Mouse (Mus musculus) fat pad, adult 2 months (tissue): Measurements from ENCODE around the gene Gm37240.

Experiments
- DNase-seq: peaks from one replicate; pipeline ENCODE4 v3.0.0-alpha.2; 2011; ENCODE audit warnings: low read depth, low spot score; ENCODE audit errors: extremely low read depth

The Gm37240 gene

DNA sequence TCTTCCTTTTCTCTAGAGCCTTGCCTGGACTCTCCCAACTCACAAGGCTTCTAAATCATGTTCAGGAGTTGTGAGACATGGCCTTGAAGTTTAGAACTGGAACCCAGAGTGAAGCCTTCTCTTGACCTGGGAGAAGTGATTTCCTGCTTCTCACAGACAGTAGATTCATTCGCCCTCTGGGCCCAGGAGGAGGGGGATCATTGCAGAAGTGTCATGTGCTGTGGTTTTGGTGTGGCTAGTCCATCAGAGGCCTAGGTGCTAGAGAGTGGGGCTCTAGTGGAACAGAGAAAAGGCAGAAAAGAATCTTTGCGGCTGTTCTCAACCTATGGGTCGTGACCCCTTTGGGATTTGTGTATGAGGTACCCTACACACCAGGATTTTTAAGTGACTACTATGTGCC is 724.9 kb downstream of the Gm37240 start:
- DNase-seq = no peak

DNA sequence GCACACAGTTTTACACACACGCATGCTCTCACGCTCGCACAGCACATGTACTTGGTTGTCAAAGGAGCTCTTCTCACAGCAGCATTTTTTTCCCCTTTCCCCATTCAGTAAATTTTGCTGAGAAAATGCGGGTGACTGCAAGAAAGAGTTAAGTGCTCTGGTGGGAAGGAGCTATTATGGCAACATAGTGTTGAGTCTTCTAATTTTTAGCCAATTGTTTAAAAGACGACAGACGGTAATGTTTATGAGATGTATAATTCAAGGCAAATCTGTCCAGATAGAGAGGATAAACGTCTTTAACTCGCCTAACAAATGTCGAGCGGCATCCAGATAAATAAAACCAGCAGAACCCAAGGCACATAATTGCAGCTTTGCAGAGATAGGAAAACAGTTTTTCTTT is 726.5 kb downstream of the Gm37240 start:
- no peak for DNase-seq

DNA sequence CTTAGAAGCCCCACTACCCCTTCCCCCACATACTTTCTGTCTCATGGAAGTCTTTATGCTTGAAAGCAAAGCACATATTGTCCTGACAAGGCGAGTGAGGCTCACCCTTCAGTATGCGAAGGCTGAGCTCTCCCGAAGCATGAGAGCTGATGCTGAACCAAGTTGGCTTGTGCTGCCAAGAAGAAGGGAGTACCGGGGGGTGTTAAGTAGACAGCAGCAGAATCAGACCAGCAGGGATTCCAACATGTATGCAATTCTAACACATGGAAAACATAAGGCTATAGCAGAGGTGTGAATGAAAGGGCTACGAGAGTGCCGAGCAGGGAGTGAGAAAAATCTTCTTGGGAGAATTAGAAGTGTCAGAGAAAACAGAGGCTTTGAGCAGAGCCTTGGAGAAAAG is 727.7 kb downstream of the Gm37240 start:
- DNase-seq = no peak

DNA sequence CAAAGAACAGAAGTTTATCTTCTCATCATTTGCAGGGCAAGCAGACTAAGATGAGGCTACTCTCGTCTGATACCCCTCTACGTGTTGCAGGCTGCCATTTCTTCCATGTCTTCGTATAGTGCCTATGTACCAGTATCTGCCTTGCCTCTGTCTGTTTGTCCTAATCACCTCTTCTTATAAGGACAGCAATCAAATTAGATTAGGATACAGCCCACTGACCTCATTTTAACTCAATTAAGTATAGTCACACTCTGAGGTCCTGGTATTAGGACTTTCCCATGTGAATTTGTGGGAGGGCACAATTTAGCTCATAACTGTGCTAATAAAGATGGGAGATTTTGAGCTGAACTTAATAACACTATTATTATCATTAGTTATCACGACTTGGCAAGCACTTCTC is 738.5 kb downstream of the Gm37240 start:
- no peak for DNase-seq

DNA sequence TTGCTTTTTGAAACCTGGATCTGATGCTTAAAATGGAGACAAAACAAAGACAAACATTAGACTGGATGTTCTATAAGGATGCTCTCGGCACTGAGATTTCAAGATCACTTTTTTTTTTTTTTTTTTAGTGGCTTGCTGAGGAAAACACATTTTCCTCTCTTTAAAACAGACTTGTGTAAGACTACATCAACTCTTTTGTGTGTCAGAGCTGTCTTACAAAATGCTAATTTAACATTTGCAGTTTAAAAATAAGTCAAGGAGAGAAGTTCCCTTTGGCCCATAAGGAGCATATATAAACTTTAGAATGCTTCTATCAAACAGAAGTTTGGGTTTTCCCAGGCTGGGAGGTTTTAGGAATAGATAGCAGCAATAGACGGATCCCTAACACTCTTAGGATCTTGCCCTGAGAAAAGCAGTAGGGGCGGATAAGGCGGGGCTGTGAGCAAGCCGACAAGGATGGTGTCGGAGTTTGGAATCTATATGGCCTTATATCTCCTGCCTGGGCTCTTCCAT is 739.2 kb downstream of the Gm37240 start:
- no peak for DNase-seq

DNA sequence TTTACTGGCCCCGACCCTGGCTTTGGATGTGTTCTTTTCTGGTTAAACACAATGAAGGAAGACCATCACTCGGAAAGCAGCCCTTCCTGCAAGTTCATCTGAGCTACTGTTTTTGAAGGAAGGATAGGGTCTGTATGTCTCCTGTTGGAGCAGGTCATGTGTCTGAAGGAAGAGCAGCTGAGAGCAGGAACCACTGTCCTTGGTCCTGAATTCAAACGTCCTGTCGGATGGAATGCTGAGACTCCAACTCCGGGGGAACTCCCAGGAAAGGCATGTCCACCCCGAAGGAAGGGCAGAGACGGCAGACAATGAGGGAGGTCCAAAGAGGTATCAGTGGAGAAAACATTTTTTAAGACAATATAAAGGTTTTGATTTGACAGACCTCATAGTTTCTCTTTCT is 741.8 kb downstream of the Gm37240 start:
- no peak for DNase-seq

DNA sequence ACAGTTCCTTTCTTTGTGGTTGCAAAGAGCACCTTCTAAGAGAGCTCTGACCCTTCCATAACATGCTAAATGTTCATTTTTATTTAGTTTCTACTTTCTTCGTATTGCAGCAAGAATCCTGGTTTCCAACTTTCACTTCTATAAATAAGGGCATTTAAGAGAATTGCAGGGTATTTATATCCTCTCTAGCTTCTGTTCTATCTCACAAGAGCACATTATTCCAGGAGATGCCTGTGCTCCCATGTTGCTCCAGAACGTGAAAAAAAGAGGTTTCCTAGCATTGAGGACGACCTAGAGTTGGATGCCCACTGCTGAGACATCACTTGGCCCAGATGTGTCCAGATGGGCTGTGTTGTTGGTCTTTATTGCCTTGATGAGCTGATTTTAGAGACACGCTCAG is 742.2 kb downstream of the Gm37240 start:
- DNase-seq = no peak

DNA sequence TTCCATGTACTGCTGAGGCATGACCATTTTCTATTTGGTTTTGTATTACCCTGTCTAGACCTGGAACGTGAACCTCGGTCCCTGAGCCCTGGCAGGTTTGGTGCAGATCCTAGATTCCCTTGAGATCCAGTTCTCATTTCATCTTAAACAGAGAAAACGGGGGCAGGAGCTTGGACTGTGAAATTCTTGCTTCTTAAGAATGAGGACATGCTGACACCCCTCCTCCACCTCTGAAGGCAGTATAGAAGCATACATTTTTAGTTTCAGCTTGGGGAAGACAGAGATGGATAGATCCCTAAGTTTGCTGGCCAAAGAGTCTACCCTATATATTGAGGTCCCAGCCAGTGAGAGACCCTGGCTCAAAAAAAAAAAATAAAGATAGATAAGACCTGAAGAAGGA is 742.9 kb downstream of the Gm37240 start:
- DNase-seq = no peak

DNA sequence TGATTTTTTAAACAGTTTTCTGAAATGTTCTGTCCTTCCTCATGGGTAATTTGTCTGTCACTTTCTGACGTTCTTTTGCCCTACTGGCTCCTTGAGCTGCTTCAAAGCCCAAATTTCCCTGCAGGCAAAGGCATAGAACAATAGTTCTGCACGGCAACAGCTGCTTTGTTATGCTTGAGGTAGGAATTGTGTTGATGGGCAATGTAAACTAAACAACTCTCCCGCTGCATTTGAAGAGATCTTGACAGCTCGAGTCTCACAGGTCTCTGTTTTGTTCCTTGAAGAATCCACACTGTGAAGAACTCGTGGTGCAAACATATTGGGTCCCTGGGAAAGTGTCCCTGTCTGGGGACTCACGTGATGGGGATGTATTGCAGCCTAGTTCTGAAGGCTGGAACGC is 746.8 kb downstream of the Gm37240 start:
- no peak for DNase-seq

DNA sequence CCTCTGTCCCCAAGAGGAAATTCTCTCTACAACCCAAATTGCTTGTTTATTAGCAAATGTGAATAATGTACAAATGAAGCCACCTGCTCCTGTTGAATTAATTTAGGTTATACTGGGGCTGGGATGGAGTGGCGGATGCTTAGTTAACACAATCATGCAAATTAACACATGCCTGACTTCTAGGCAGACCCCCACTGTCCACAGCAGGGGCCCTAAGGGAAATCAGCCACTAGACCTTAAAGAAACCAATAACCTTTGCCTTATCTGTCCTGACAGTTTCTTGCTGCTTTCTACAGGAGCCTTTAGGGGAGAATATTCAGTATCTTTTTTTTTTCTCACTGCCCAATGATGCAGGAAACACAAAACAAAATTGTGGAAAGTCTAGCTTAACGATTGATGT is 748.9 kb downstream of the Gm37240 start:
- no peak for DNase-seq

DNA sequence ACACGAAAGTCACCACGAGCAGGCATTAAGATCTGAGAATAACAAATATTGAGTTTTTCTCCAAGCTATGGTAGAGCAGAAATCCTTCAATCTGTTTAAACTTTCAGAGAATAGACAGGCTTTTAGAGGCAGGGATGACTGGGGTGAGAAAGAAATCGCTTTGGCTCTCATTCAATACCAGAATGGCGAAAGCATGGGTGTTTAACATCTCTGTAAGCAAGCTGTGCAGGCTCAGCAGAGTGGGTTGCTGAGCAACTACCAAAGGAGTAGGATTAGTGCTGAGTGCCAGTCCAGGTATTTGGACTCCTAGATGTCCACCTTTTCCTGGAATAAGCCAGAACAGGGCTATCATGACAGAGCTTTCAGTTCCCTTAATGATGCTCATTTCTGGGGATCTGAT is 753.8 kb downstream of the Gm37240 start:
- DNase-seq = no peak

DNA sequence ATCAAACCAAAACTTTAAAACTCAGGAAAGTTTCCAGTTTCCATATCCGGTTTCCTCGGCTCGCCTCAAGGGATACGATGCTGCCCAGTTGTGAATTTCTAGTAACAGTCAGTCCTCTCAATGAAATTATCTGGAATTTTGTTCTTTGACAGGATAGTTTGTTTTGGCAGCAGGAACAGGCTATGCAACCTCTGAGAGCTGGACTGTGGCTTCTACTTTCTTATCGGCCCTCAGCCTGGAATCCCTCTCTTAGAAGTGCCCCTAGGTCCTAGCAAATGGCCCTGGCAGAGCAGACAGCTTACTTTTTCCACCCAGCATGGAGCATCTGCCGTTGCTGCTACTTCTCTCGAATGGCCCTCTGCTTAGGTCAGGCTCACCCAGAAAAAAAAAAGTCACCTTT is 755.4 kb downstream of the Gm37240 start:
- DNase-seq = no peak

DNA sequence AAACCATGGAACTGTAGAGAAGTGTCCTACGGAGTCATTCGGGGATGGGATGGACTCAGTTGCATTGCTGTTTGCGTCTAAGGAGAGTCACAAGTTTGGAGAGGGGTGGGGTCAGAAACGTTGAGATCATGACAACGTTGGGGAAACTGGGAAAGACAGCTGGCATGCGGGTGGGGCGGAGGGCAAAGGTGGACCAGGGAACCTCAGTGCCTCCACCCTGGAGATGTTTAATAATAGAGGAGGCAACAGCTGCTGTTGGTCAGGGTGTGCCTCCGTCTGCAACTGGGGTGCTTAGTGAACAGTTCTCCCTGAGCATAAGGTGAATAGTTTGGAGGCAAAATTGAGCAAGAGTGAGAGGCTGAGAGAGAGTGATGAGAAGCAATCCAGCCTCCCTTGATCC is 758.8 kb downstream of the Gm37240 start:
- DNase-seq = no peak

DNA sequence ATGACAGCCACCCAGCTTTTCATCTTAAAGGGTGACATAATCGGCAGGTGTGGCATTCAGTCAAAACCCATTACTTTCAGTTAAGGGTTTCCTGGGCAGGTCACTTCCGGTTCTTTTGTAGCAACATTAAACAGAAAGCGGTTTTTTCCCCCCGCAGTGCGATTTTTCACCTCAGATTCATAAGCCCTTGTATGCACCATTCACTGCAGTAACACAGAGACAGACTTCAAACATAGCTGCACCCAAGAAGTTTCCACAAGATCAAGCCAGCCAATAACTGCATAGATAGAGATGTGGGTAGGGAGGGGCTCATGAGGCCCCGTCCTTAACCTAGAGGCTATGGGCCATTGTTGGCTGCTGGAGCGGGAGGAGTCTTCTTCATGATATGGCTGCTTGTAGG is 760.3 kb downstream of the Gm37240 start:
- no peak for DNase-seq

DNA sequence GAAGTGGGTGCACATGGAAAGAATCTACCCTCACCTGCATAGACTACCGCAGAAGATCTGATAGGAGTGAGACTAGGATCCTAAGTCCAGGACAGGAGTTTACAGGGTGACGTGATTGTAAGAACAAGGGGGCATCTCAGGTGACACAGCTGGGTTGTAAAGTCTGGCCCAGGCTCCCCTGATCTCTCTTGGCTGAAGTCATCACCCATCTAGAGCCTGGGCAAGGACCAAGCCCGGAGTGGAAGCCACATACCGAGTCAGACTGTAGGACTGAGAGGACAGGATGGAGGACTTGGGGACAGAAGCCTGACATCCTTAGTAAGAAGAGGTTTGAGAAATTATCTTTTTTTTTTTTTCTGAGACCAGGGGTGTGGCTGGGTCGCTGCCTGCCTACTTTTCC is 761.8 kb downstream of the Gm37240 start:
- DNase-seq = no peak

DNA sequence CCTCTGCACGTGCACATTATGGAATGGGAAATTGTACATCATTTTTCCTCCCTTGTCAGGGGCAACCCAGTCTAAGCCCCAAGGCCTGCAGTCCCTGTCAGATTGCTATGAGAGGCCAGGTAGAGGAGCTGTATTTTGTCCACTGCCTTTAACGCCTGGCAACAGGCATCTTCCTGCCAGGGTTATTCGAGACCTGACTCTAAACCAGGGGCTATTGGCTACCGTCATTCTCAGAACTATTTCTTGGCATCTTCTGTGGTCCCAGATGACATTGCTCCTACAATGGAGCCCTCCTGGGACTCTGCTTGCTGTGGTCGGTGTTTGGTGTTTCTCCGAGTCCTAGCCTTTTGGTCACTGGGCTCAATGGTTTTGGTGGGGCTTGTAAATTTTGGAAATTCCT is 762.4 kb downstream of the Gm37240 start:
- DNase-seq = no peak

DNA sequence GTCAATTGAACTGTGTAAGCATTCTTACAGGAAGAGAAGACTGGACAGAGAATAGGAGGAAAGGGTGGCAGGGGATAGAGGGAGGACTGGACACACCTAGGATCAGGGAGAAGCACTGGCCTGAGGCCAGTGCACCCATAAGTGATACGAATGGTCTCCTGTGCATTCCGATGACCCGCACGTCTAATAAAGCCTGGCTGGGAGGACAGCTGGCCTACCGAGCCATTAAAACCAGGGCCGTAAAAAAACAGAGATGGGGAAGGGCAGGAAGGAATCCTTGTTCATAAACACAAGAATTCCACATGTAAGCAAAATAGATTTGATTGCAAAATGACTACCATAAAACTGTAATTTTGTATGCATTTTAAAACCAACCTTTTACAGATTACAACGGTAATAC is 762.9 kb downstream of the Gm37240 start:
- DNase-seq = no peak

DNA sequence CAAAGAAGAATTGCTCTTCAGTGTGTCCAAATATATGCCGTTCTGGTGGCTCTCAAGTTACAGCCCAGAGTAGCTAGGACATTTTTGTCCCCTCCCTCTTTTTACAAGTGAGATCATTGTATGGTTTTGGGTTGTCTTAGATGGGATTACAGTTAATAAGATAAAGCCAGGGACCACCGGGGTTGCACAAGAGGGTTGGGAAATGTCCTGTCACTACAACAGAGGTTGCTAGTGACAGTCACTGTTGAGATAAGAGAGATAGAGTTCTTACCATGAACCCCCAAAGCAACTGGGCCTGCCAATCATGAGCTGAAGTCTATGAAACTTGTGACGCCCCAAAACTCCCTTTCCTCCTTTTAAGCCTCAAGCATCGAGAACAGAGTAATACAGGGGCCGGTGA is 769.6 kb downstream of the Gm37240 start:
- DNase-seq = no peak

DNA sequence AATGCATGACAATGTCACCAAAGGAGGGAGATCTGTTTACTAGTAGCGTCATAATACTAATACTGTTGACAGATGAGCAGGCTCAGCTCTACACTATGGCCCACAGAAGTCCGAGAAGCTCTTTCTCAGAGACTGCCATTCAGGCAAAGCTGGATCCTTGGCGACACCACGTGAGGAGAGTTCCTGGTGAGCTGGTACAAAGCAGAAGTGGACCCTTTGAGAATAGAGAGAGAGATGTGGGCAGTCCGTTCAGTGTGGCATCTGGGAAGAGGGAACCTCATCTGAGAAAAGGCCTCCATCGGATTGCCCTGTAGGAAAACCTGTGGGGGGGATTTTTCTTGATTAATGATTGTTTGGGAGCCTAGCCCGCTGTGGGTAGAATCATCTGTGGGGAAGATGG is 770.3 kb downstream of the Gm37240 start:
- no peak for DNase-seq

DNA sequence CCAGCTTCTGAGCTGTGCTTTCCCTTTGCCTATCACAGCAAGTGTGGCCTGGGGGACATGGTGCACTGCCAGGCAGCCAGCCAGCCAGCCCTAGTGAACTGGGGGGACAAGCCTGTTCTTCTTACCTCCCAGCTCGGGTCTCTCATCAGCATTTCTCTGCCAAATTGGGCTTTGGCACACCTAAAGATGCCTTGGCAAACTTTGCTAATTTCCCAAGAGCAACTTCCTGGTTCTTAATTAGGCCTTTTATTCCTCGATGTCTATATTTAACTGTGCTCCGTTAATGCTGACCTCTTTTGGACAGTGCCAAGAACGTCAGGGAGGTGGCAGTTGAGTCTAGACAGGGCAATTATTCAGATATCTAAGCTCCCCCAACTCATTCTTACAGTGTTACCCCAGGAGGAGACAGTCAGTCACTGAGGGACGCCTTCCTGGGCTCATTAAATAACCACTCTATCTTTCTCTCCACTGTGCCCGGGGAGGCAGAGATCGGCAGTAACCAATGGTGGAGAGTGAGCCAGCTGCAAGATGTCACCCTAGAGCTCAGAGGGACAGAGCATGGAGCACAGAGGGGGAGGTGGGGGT is 771.3 kb downstream of the Gm37240 start:
- no peak for DNase-seq

DNA sequence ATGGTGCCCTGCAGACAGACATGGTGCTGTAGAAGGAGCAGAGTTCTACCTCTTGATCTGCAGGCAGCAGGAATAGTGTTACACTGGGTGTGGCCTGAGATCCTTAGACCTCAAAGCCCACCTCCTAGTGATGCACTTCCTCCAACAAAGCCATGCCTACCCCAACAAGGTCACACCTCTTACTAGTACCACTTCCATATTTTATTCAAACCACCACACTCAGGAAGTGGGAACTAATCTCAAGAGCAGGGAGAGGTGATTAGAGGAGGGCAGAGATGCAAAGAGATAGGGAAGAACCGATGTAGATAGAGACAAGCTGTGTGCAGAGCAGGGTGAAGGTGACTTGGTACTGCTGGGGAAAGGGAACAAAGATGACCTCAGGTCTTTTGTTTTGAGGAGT is 773.8 kb downstream of the Gm37240 start:
- no peak for DNase-seq

DNA sequence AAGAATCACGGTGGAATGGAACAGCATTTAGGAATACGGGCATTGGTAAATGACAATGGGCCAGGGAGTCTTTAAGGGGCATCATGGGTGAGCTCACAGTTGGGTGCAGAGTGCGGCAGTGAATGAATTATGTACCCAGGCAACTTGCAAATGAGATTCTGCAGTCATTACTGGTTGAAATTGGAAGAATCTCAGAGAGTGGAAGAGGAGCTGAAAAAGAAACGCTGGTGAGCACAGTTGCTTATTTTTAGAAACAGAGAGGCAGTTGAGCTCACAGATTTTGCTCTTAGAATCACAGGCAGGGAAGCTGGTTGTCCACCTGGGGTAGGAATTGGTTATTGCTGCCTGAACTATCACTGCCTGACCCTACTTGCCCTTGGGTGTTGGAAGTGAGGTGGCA is 776.6 kb downstream of the Gm37240 start:
- DNase-seq = no peak

DNA sequence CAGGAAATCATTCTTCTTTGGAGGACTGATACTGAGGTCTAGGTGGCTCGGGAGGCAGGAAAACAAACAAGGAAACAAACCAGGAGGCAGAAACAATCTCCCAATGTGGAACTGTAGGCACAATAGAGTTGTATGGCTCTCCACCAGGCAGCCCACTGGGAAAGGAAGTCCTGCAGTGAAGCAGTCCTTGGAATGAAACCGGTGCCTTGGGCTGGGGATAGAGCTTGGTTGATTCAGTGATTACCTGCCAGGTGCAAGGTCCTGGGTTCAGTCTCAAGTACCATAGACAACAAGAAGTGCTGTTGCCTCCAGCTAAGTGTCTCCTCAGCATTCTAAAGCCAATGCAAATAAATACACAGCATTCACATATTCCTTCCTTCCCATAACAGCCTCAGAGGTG is 778.1 kb downstream of the Gm37240 start:
- no peak for DNase-seq

DNA sequence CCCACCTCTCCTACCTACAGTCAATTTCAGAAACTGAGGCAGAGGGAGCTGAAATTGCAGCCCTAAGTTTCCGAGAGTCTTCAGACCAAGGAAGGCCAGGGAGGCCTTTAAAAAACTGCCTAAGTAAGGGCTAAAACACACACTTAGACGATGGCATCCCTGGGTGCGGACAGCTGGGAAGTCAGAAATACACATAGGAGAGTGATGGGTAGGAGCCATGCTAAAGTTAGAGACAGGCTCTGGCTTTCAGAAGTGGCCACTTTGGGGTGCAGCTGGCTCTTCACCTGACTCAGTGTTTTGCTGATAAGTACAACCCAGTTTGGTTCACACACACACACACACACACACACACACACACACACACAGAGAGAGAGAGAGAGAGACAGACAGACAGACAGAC is 778.9 kb downstream of the Gm37240 start:
- no peak for DNase-seq
